Mouse (Mus musculus) intestine, embryonic 14.5 days (tissue): ENCODE data around the gene Ppm1h. TPM values are rescaled to one million over a fixed set of nuclear protein-coding genes. Genes with fewer than 3 reads are reported as not detected.

Experiments used
- ATAC-seq: fragments of 200-750 bp; cut with Nextera tagmentation; replicated peaks from 2 replicates; pipeline ENCODE4 v1.8.0; 2017; ENCODE audit warnings: low read depth, moderate number of reproducible peaks, moderate TSS enrichment, moderate library complexity; ENCODE audit not compliant: low FRiP score, low TSS enrichment
- DNase-seq: peaks from one replicate; pipeline ENCODE4 v3.0.0-alpha.2; 2018; ENCODE audit warnings: low spot score
- H3K27ac ChIP-seq: fragments of 300-500 bp; sonication (generic); 2 replicates; pipeline ENCODE4 v1.5.1; 2014; ENCODE audit warnings: low read depth, mild to moderate bottlenecking, control low read depth
- H3K27me3 ChIP-seq: fragments of 300-500 bp; sonication (generic); replicated peaks from 2 replicates; pipeline ENCODE4 v1.6.1; 2014; ENCODE audit warnings: low read length, control low read depth; ENCODE audit not compliant: control insufficient read depth, insufficient read depth
- H3K36me3 ChIP-seq: fragments of 300-500 bp; sonication (generic); 2 replicates; pipeline ENCODE4 v1.6.1; 2014; ENCODE audit warnings: low read length, control low read depth; ENCODE audit not compliant: control insufficient read depth, insufficient read depth
- H3K4me1 ChIP-seq: fragments of 300-500 bp; sonication (generic); replicated peaks from 2 replicates; pipeline ENCODE4 v1.6.1; 2014; ENCODE audit warnings: low read length, control low read depth, mixed read lengths; ENCODE audit not compliant: control insufficient read depth, insufficient read depth
- H3K4me2 ChIP-seq: fragments of 300-500 bp; sonication (generic); 2 replicates; pipeline ENCODE4 v1.6.1; 2014; ENCODE audit warnings: low read length
- H3K4me3 ChIP-seq: fragments of 300-500 bp; sonication (generic); 2 replicates; pipeline ENCODE4 v1.5.1; 2014; ENCODE audit warnings: low read depth, low read length, control low read depth, mixed read lengths
- H3K9ac ChIP-seq: fragments of 300-500 bp; sonication (generic); 2 replicates; pipeline ENCODE4 v1.6.1; 2014; ENCODE audit warnings: mild to moderate bottlenecking, low read length
- H3K9me3 ChIP-seq: fragments of 300-500 bp; sonication (generic); 2 replicates; pipeline ENCODE4 v1.6.1; 2016; ENCODE audit warnings: low read length, control low read depth; ENCODE audit not compliant: control insufficient read depth
- WGBS: fragments of 180-500 bp; shearing (Covaris S2); extraction: QIAGEN DNeasy Blood & Tissue Kit; methylation state at CpG from one replicate; pipeline ENCODE4 v1.1.7; 2014; 5-methylcytosine and 5-hydroxymethylcytosine counted together
- polyA plus RNA-seq: library from polyadenylated mRNA; unstranded; fragments of >200 nt; fragmentation: Nextera tagmentation; extraction: Ambion mirVana; gene quantifications from 2 replicates; pipeline ENCODE4 v1.2.1, GENCODE M21; 2014

Gene Ppm1h
- polyA plus RNA-seq, 1 experiment from 2014 or later, result 13.2 TPM

DNA sequence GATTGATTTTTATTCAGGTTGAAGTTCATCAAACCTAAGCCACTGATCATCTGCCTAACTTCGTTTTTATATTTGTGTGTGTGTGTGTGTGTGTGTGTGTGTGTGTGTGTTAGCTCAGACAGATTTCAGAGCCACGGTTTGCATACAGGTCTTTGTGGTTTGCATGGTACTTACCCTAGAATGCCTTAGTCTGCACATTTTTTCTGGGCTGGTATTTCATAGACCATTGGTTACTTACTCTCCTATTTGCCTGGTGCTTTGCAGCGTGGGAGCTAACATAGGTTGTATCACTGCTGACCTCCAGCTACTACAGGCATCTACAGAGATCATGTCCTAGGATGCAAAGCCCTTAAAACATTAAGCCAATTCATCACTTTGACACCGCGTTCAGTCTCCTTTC is 33.7 kb downstream of the Ppm1h start:
- DNase-seq, result no peak
- Histone ChIP-seq H3K27me3 (no peaks in the 10 kb centered on the region), H3K4me1 (no peaks in the 10 kb centered on the region), H3K27ac (no peak overlapping the region), H3K9ac (no peak overlapping the region), H3K9me3 (no peaks in the 10 kb centered on the region), H3K4me2 (no peak overlapping the region), H3K4me3 (no peak overlapping the region), H3K36me3 (no peaks in the 10 kb centered on the region)
- ATAC-seq, result no peak
- WGBS, result 62% methylated on average over 5 of the region's 5 CpGs

DNA sequence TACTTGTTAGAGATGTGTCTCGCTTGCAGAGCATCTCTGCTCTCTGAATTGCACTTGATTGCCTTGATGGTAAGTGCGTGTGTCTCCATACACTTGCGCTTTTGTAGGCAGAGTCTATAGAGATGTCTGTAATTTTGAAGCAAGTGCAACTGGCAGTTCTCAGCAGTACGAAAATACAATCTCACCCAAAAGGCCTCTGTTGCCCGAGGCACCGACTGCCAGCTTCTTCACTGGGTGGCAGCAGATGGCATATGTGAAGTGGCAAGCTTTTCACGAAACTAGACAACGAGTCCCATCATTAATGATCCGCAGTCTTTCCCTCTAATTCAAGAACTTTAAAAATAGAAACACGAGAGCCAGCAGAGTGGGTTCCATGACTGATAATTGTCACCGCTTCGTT is 37.3 kb downstream of the Ppm1h start:
- Histone ChIP-seq H3K4me3 (no peak overlapping the region), H3K27ac (no peak overlapping the region), H3K4me2 (no peak overlapping the region), H3K27me3 (no peaks in the 10 kb centered on the region), H3K4me1 (no peaks in the 10 kb centered on the region), H3K9ac (no peak overlapping the region), H3K9me3 (no peaks in the 10 kb centered on the region), H3K36me3 (no peaks in the 10 kb centered on the region)
- ATAC-seq, result no peak
- DNase-seq, result no peak
- WGBS, result 90% methylated on average over 12 of the region's 12 CpGs

DNA sequence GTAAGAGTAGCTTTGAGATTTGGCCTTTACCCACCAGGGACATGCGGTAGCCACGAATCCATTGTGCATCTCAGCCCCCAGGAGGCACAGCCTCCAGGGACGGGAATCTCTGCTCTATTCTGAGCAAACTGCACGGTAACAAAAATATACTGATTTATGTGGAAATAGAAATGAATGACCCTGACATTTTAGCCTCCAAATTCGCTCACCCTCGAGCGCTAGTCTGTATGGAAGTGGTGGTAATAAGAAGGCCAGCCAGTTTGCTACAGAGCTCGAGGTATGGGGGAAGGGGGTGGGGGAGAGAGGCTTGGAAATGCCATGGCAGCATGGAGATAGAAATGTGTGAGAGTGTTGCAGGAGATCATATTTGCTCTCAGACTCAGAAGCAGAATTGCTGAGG is 37.7 kb downstream of the Ppm1h start:
- no peak overlapping the region for H3K4me3 ChIP-seq
- WGBS, result 70% methylated on average over 8 of the region's 8 CpGs

DNA sequence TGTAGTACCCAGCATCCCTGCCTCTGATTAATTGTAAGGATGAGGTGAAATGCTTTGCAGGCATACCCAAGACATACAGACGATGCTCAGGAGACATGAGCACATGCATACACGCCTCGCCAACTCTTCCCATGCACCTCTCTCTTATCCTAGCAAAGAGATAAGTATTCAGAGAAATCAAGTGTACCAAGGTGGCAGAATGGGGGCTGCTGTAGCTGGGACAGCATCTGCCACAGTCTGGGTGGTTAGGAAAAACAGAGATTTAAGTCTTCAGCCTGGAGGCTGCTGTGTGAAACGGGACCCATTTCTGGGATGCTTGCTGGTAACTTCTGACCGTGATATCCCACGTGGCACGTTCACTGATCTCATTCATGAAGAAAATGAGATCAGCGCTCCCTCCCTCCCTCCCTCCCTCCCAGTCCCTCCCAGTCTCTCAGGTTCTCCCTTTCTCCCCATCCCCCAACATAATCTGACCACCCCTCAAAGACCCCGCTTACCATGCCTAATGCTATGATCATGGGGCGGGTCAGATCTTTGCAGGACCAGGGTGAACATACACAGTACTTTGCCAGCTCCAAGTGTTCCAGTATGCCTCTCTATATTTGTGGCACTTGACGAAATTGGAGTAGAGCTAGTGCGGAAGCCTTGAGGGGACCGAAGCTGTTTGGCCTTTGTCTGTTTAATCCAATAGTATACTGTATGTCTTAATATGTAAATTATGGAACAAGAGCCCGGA is 38.3 kb downstream of the Ppm1h start:
- no peak overlapping the region for H3K9ac ChIP-seq
- WGBS, result 81% methylated on average over 14 of the region's 14 CpGs
- no peaks in the 10 kb centered on the region for H3K27me3 ChIP-seq
- H3K27ac ChIP-seq, result no peak overlapping the region
- no peaks in the 10 kb centered on the region for H3K4me1 ChIP-seq
- no peak for DNase-seq
- no peak for ATAC-seq
- no peak overlapping the region for H3K4me3 ChIP-seq
- H3K4me2 ChIP-seq, result no peak overlapping the region
- no peaks in the 10 kb centered on the region for H3K36me3 ChIP-seq
- no peaks in the 10 kb centered on the region for H3K9me3 ChIP-seq

More for the DNA sequence above, 37.7 kb downstream of the Ppm1h start:
- Histone ChIP-seq H3K9me3 (no peaks in the 10 kb centered on the region), H3K27ac (no peak overlapping the region), H3K4me2 (no peak overlapping the region), H3K9ac (no peak overlapping the region), H3K36me3 (no peaks in the 10 kb centered on the region), H3K4me1 (no peaks in the 10 kb centered on the region), H3K27me3 (no peaks in the 10 kb centered on the region)
- DNase-seq (no peak), ATAC-seq (no peak)

- Histone ChIP-seq H3K27ac (no peak overlapping the region), H3K27me3 (no peaks in the 10 kb centered on the region), H3K36me3 (no peaks in the 10 kb centered on the region), H3K9me3 (no peaks in the 10 kb centered on the region), H3K4me1 (no peaks in the 10 kb centered on the region), H3K9ac (no peak overlapping the region), H3K4me3 (no peak overlapping the region), H3K4me2 (no peak overlapping the region)
- no peak for ATAC-seq
- no peak for DNase-seq
- 80% methylated on average over 14 of the region's 14 CpGs for WGBS
Measured at GRCm38 (mm10) chr10:122717754-122718415, 39.3 kb downstream of the Ppm1h start.

DNA sequence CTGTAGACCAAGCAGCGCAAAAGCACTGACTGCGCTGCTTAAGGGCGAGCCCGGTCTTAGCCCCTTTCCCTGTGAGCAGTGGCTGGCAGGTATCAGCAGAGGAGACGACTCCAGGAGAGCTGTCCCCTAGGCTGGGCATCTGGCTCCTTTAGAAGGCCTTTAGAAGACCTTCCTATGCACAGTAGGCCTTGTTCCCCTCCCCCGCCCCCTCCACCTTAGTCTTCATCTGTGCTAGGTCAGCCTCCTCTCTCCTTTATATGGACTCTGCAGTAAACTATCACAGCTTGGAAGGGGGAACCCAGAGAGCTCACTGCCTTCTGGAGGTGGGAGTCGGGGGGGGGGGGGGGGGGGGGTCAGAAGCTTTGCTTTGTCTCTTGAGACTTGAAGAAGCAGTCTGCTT is 40.4 kb downstream of the Ppm1h start:
- Histone ChIP-seq H3K4me1 (no peaks in the 10 kb centered on the region), H3K4me2 (no peak overlapping the region), H3K27ac (no peak overlapping the region), H3K36me3 (no peaks in the 10 kb centered on the region), H3K9ac (no peak overlapping the region), H3K4me3 (no peak overlapping the region), H3K27me3 (no peaks in the 10 kb centered on the region), H3K9me3 (no peaks in the 10 kb centered on the region)
- DNase-seq (no peak), ATAC-seq (no peak)
- 83% methylated on average over 6 of the region's 7 CpGs for WGBS

DNA sequence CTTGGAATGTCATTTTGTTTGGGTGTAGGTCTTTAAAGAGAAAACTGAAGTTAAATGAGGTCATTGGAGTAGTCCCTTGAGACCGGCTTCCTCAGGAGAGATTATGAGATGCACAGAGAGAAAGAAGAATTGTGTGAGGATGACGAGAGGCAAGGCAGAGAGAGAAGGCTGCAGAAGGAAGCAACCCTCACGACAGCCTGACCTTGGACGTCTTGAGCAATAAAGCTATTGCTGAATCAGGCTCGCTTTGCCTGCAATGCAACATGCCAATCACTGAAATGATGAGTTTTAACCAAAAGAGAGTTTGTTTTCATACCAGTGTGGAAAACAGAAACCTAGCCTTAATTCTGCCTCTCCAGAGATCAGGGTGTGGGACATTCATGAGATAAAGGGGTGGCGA is 43.5 kb downstream of the Ppm1h start:
- no peak overlapping the region for H3K27ac ChIP-seq
- 68% methylated on average over 6 of the region's 6 CpGs for WGBS
- ATAC-seq (no peak), DNase-seq (no peak)
- H3K36me3 ChIP-seq, result no peaks in the 10 kb centered on the region
- H3K9me3 ChIP-seq, result no peaks in the 10 kb centered on the region
- no peak overlapping the region for H3K4me3 ChIP-seq
- no peaks in the 10 kb centered on the region for H3K4me1 ChIP-seq
- H3K4me2 ChIP-seq, result no peak overlapping the region
- H3K9ac ChIP-seq, result no peak overlapping the region
- no peaks in the 10 kb centered on the region for H3K27me3 ChIP-seq

DNA sequence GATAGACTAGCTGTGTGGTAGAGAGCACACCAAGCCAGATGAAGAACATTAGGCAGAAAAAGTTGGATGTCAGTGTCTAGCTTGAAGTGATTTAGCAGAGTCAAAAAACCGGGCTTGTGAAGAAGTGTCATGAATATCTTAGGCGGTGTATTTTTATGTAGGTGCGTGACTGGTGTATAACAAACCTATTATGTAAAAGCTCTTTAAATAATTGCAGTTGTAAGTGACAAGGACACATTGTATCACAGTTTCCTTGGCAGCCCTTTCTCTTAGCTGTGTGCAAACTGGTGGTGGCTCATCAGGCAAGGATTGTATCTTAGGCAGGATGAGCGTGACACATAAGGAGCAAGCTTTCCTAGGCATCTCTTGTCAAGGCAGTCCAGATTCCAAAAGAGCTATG is 46.1 kb downstream of the Ppm1h start:
- WGBS, result 92% methylated on average over 4 of the region's 4 CpGs
- no peak overlapping the region for H3K4me2 ChIP-seq
- no peaks in the 10 kb centered on the region for H3K36me3 ChIP-seq
- DNase-seq, result no peak
- no peaks in the 10 kb centered on the region for H3K9me3 ChIP-seq
- H3K9ac ChIP-seq, result no peak overlapping the region
- no peak for ATAC-seq
- H3K27ac ChIP-seq, result no peak overlapping the region
- H3K4me3 ChIP-seq, result no peak overlapping the region
- no peaks in the 10 kb centered on the region for H3K27me3 ChIP-seq
- no peaks in the 10 kb centered on the region for H3K4me1 ChIP-seq

GRCm38 (mm10) chr10:122727228-122727627 is 48.7 kb downstream of the Ppm1h start:
- no peaks in the 10 kb centered on the region for H3K9me3 ChIP-seq
- no peaks in the 10 kb centered on the region for H3K27me3 ChIP-seq
- H3K27ac ChIP-seq, result no peak overlapping the region
- H3K4me2 ChIP-seq, result no peak overlapping the region
- no peak overlapping the region for H3K9ac ChIP-seq
- no peaks in the 10 kb centered on the region for H3K36me3 ChIP-seq
- no peaks in the 10 kb centered on the region for H3K4me1 ChIP-seq
- DNase-seq (no peak), ATAC-seq (no peak)
- no peak overlapping the region for H3K4me3 ChIP-seq
- 48% methylated on average over 4 of the region's 4 CpGs for WGBS
